20 mouse cellular contexts compared by ENCODE assay signal in the genomic region with DNA sequence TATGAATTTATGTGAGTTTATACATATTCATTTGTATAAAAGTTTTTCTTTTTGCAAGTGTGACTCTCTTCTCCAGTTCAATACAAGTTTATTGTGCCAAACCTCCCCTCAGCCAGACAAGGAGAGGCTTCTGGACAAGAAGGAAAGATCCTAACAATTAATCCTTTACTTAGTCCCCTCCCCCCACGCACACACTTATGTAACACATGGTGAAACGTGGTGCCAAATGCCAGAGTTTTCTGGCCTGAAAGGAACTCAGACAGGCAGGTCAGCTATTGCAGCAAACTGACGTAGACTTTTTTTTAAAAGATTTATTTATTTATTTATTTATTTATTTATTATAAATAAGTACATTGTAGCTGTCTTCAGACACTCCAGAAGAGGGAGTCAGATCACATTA. TPM values are rescaled to one million over a fixed set of nuclear protein-coding genes. Genes with fewer than 3 reads are reported as not detected.
"Had no signal": no experiment of that assay in that cellular context is flagged by ENCODE, and none has a peak within 500 bp of the region (broad histone marks: within the 10 kb centered on the region; RNA-seq: fewer than 3 reads in every experiment).

No protein-coding gene starts in this region.

- H3K27ac ChIP-seq: intestine, embryonic 15.5 days; limb, embryonic 13.5 days; liver, embryonic 12.5 days; lung, embryonic 15.5 days; midbrain, embryonic 12.5 days; neural tube, embryonic 13.5 days; stomach, embryonic 15.5 days had no signal

- H3K27me3 ChIP-seq: intestine, embryonic 15.5 days; limb, embryonic 13.5 days; liver, embryonic 12.5 days; lung, embryonic 15.5 days; midbrain, embryonic 12.5 days; neural tube, embryonic 13.5 days; stomach, embryonic 15.5 days had no signal

- ATAC-seq: intestine, embryonic 15.5 days; liver, embryonic 12.5 days; midbrain, embryonic 16.5 days had no signal

- DNase-seq: left cerebral cortex, postnatal 4 days; lung, postnatal 14 days; right cerebral cortex, postnatal 14 days; thymus, adult 2 months; thymus, postnatal 36 days had no signal

- H3K4me1 ChIP-seq: lung, embryonic 15.5 days; midbrain, embryonic 12.5 days; neural tube, embryonic 13.5 days; stomach, embryonic 15.5 days had no signal

- H3K9me3 ChIP-seq: intestine, embryonic 15.5 days; limb, embryonic 13.5 days; liver, embryonic 12.5 days; lung, embryonic 15.5 days; midbrain, embryonic 12.5 days; neural tube, embryonic 13.5 days; stomach, embryonic 15.5 days had no signal

- H3K36me3 ChIP-seq: intestine, embryonic 15.5 days; limb, embryonic 13.5 days; liver, embryonic 12.5 days; lung, embryonic 15.5 days; midbrain, embryonic 12.5 days; neural tube, embryonic 13.5 days; stomach, embryonic 15.5 days had no signal

- H3K4me3 ChIP-seq: intestine, embryonic 15.5 days; limb, embryonic 13.5 days; liver, embryonic 12.5 days; lung, embryonic 15.5 days; midbrain, embryonic 12.5 days; neural tube, embryonic 13.5 days; stomach, embryonic 15.5 days had no signal

- H3K9ac ChIP-seq: intestine, embryonic 15.5 days; limb, embryonic 13.5 days; liver, embryonic 12.5 days; lung, embryonic 15.5 days; midbrain, embryonic 12.5 days; neural tube, embryonic 13.5 days; stomach, embryonic 15.5 days had no signal

- H3K4me2 ChIP-seq: intestine, embryonic 15.5 days; limb, embryonic 13.5 days; liver, embryonic 12.5 days; lung, embryonic 15.5 days; midbrain, embryonic 12.5 days; neural tube, embryonic 13.5 days; stomach, embryonic 15.5 days had no signal

RNA-seq across cellular contexts. Expression of gene Sept12, which starts 3.0 kb away (rescaled TPM):
- total RNA-seq: layer of hippocampus, adult 8-10 months; layer of hippocampus, postnatal 14 days; left cerebral cortex, adult 18-20 months; left cerebral cortex, postnatal 10 days; left cerebral cortex, postnatal 4 days; megakaryocyte-erythroid progenitor cell, adult 5-6 weeks had no signal
- polyA plus RNA-seq: intestine, embryonic 15.5 days; limb, embryonic 13.5 days; liver, embryonic 12.5 days; liver, embryonic 16.5 days; midbrain, embryonic 12.5 days; midbrain, embryonic 16.5 days; neural tube, embryonic 13.5 days; spleen, adult 2 months; stomach, embryonic 15.5 days had no signal

RNA-seq across cellular contexts. Expression of gene Smim22, which starts 6.5 kb away (rescaled TPM):
- total RNA-seq: layer of hippocampus, adult 8-10 months; layer of hippocampus, postnatal 14 days; left cerebral cortex, adult 18-20 months; left cerebral cortex, postnatal 10 days; left cerebral cortex, postnatal 4 days; megakaryocyte-erythroid progenitor cell, adult 5-6 weeks had no signal
- polyA plus RNA-seq: midbrain, embryonic 12.5 days; neural tube, embryonic 13.5 days had no signal
